Mouse (Mus musculus) bone marrow macrophage, adult 2 months (primary cell): Measurements from ENCODE around the gene Hcn1.

Experiments
- CTCF ChIP-seq: IDR thresholded peaks from 2 replicates; pipeline ENCODE4 v1.5.1; 2012; ENCODE audit warnings: low read depth, mild to moderate bottlenecking, low read length, moderate library complexity
- POLR2A ChIP-seq: IDR thresholded peaks from 2 replicates; pipeline ENCODE4 v1.6.1; 2012; ENCODE audit warnings: mild to moderate bottlenecking, low read depth, low read length, borderline replicate concordance

- TF ChIP-seq CTCF (no peak), POLR2A (no peak)
Observed at GRCm38 (mm10) chr13:117999767-118000488, 397.8 kb downstream of the Hcn1 start.
